Mouse (Mus musculus) lung, postnatal 0 days (tissue): ENCODE results near the gene Zfp597.

Source experiments
- CTCF ChIP-seq: IDR thresholded peaks from 2 replicates; pipeline ENCODE4 v1.5.1; 2016; ENCODE audit warnings: antibody characterized with exemption, mild to moderate bottlenecking
- EP300 ChIP-seq: IDR thresholded peaks from 2 replicates; pipeline ENCODE4 v1.6.1; 2016; ENCODE audit warnings: antibody characterized with exemption, mild to moderate bottlenecking, control low read depth

DNA sequence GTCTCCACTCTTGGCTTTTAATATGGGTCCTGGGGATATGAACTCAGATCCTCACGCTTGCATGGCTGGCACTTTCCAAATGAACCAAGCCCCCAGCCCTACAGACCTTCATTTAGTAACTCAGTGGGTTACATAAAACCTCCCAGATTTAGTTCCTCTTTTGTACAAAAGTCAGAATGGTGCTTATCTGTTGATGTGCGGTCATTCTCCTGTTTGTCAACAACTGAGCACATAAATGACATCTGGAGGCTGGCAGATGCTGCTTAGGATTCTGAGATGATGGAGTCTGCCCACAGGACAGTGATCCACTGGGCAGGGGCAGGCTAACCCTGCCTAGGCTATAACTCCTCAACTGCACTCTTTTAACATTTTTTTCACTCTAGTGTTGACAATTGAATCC lies 54.6 kb downstream of the Zfp597 start:
- no peak for TF ChIP-seq CTCF
- no peak for TF ChIP-seq EP300
